Mouse (Mus musculus) CH12.LX (cell line): ENCODE data around the gene Agl.

Source experiments
- CTCF ChIP-seq, 2 experiments: IDR thresholded peaks in 1 of 2; conservative IDR thresholded peaks in 1 of 2; 2 replicates each; pipeline ENCODE4 v1.5.1; 2011 to 2012; ENCODE audit warnings: low read depth in 2 of 2, low read length in 2 of 2, improper control_type of control experiment in 1 of 2, inconsistent platforms in 1 of 2, mild to moderate bottlenecking in 1 of 2, moderate library complexity in 1 of 2
- POLR2A ChIP-seq: IDR thresholded peaks from 2 replicates; pipeline ENCODE4 v1.6.1; 2011; ENCODE audit warnings: low read depth, mild to moderate bottlenecking, improper control_type of control experiment, low read length

GRCm38 (mm10) chr3:116836681-116837475 lies 28.9 kb upstream of the Agl start:
- TF ChIP-seq POLR2A (no peak), CTCF (conservative IDR thresholded peaks at IDR 0.05 in 1 of 2, IDR thresholded peaks at IDR 0.05 in 1 of 2; ENCODE audit: low read depth in 2 of 2, low read length in 2 of 2) (no peak)
